Mouse (Mus musculus): ENCODE data around the gene Dusp5. TPM values are rescaled to one million over a fixed set of nuclear protein-coding genes. Genes with fewer than 3 reads are reported as not detected.

Dusp5 gene
- polyA plus RNA-seq (2015; fragmentation: Nextera tagmentation; extraction: Ambion mirVana), result 2.6 and 2.8 TPM in 2 replicates

GRCm38 (mm10) chr19:53528752-53529454, at the start of gene Dusp5:
TSS of gene Dusp5 (plus strand) at chr19:53529109.
- DNase-seq (peak; percentile 91), ATAC-seq (ENCODE audit: low read depth) (peak; percentile 90)
- peaks cover 38% of the 10 kb centered on the region for H3K4me1 ChIP-seq (replicated peaks)
- peaks cover 57% of the 10 kb centered on the region for H3K27me3 ChIP-seq
- peak within 1 kb of the TSS; percentile 66 for H3K4me3 ChIP-seq (replicated peaks)
- no peak within 1 kb of the TSS for H3K27ac ChIP-seq
- H3K4me2 ChIP-seq, result peak within 1 kb of the TSS; percentile 83
- H3K36me3 ChIP-seq, result no peaks in the 10 kb centered on the region
- under 1% methylated on average over 84 of the region's 84 CpGs for WGBS (ENCODE audit: insufficient replicate concordance)
- peak within 1 kb of the TSS; percentile 69 for H3K9ac ChIP-seq
- H3K9me3 ChIP-seq (replicated peaks), result no peaks in the 10 kb centered on the region

GRCm38 (mm10) chr19:53479590-53479989, 49.3 kb upstream of the Dusp5 start:
- Histone ChIP-seq H3K9ac (no peak overlapping the region), H3K9me3 (replicated peaks) (no peaks in the 10 kb centered on the region), H3K4me3 (replicated peaks) (no peak overlapping the region), H3K27me3 (no peaks in the 10 kb centered on the region), H3K4me2 (no peak overlapping the region), H3K4me1 (replicated peaks) (peaks cover 10% of the 10 kb centered on the region), H3K36me3 (no peaks in the 10 kb centered on the region), H3K27ac (no peak overlapping the region)
- no peak for DNase-seq
- 17% methylated on average over 8 of the region's 8 CpGs for WGBS (ENCODE audit: insufficient replicate concordance)
- no peak for ATAC-seq (ENCODE audit: low read depth)

GRCm38 (mm10) chr19:53482093-53482492, 46.8 kb upstream of the Dusp5 start:
- H3K4me1 ChIP-seq (replicated peaks), result peaks cover 2% of the 10 kb centered on the region
- DNase-seq, result no peak
- H3K36me3 ChIP-seq, result no peaks in the 10 kb centered on the region
- no peak overlapping the region for H3K4me2 ChIP-seq
- H3K27ac ChIP-seq, result no peak overlapping the region
- no peaks in the 10 kb centered on the region for H3K9me3 ChIP-seq (replicated peaks)
- H3K9ac ChIP-seq, result no peak overlapping the region
- ATAC-seq (ENCODE audit: low read depth), result no peak
- H3K27me3 ChIP-seq, result no peaks in the 10 kb centered on the region
- no peak overlapping the region for H3K4me3 ChIP-seq (replicated peaks)
- WGBS (ENCODE audit: insufficient replicate concordance), result 38% methylated on average over 6 of the region's 6 CpGs

- ATAC-seq (ENCODE audit: low read depth) (no peak), DNase-seq (no peak)
- no peaks in the 10 kb centered on the region for H3K27me3 ChIP-seq
- H3K9me3 ChIP-seq (replicated peaks), result no peaks in the 10 kb centered on the region
- 62% methylated on average over 5 of the region's 5 CpGs for WGBS (ENCODE audit: insufficient replicate concordance)
- no peak overlapping the region for H3K4me2 ChIP-seq
- H3K4me1 ChIP-seq (replicated peaks), result no peaks in the 10 kb centered on the region
- H3K36me3 ChIP-seq, result no peaks in the 10 kb centered on the region
- no peak overlapping the region for H3K4me3 ChIP-seq (replicated peaks)
- no peak overlapping the region for H3K27ac ChIP-seq
- no peak overlapping the region for H3K9ac ChIP-seq
Measured at GRCm38 (mm10) chr19:53482527-53482926, 46.4 kb upstream of the Dusp5 start.

- Histone ChIP-seq H3K9me3 (replicated peaks) (no peaks in the 10 kb centered on the region), H3K9ac (no peak overlapping the region), H3K4me3 (replicated peaks) (no peak overlapping the region), H3K4me1 (replicated peaks) (no peaks in the 10 kb centered on the region), H3K27ac (no peak overlapping the region), H3K36me3 (no peaks in the 10 kb centered on the region), H3K27me3 (no peaks in the 10 kb centered on the region), H3K4me2 (no peak overlapping the region)
- DNase-seq (no peak), ATAC-seq (ENCODE audit: low read depth) (no peak)
- 74% methylated on average over 8 of the region's 8 CpGs for WGBS (ENCODE audit: insufficient replicate concordance)
Measured at GRCm38 (mm10) chr19:53483984-53484383, 44.9 kb upstream of the Dusp5 start.

GRCm38 (mm10) chr19:53484918-53485317, 44.0 kb upstream of the Dusp5 start:
- H3K4me2 ChIP-seq, result no peak overlapping the region
- WGBS (ENCODE audit: insufficient replicate concordance), result 61% methylated on average over 3 of the region's 3 CpGs
- no peaks in the 10 kb centered on the region for H3K27me3 ChIP-seq
- no peak for DNase-seq
- H3K4me1 ChIP-seq (replicated peaks), result no peaks in the 10 kb centered on the region
- no peaks in the 10 kb centered on the region for H3K9me3 ChIP-seq (replicated peaks)
- ATAC-seq (ENCODE audit: low read depth), result no peak
- H3K9ac ChIP-seq, result no peak overlapping the region
- H3K27ac ChIP-seq, result no peak overlapping the region
- no peak overlapping the region for H3K4me3 ChIP-seq (replicated peaks)
- no peaks in the 10 kb centered on the region for H3K36me3 ChIP-seq

- 71% methylated on average over 12 of the region's 12 CpGs for WGBS (ENCODE audit: insufficient replicate concordance)
- Histone ChIP-seq H3K9ac (no peak overlapping the region), H3K9me3 (replicated peaks) (no peaks in the 10 kb centered on the region)
Measured at GRCm38 (mm10) chr19:53489187-53489586, 39.7 kb upstream of the Dusp5 start.

GRCm38 (mm10) chr19:53489910-53490309, 39.0 kb upstream of the Dusp5 start:
- H3K36me3 ChIP-seq, result no peaks in the 10 kb centered on the region
- no peak overlapping the region for H3K9ac ChIP-seq
- DNase-seq, result no peak
- no peak overlapping the region for H3K4me2 ChIP-seq
- ATAC-seq (ENCODE audit: low read depth), result no peak
- H3K9me3 ChIP-seq (replicated peaks), result no peaks in the 10 kb centered on the region
- peaks cover 12% of the 10 kb centered on the region; the same call in 1 of the 2 replicates for H3K4me1 ChIP-seq (replicated peaks)
- H3K27ac ChIP-seq, result no peak overlapping the region
- H3K27me3 ChIP-seq, result no peaks in the 10 kb centered on the region
- 67% methylated on average over 1 of the region's 1 CpGs for WGBS (ENCODE audit: insufficient replicate concordance)
- H3K4me3 ChIP-seq (replicated peaks), result no peak overlapping the region

More at GRCm38 (mm10) chr19:53489187-53489586, 39.7 kb upstream of the Dusp5 start:
- Histone ChIP-seq H3K4me3 (replicated peaks) (no peak overlapping the region), H3K27me3 (no peaks in the 10 kb centered on the region), H3K36me3 (no peaks in the 10 kb centered on the region), H3K4me1 (replicated peaks) (peaks cover 12% of the 10 kb centered on the region; the same call in 1 of the 2 replicates), H3K4me2 (no peak overlapping the region), H3K27ac (no peak overlapping the region)
- ATAC-seq (ENCODE audit: low read depth) (no peak), DNase-seq (no peak)

- Histone ChIP-seq H3K36me3 (no peaks in the 10 kb centered on the region), H3K27me3 (no peaks in the 10 kb centered on the region), H3K9ac (no peak overlapping the region), H3K4me3 (replicated peaks) (no peak overlapping the region), H3K27ac (no peak overlapping the region), H3K4me1 (replicated peaks) (peaks cover 12% of the 10 kb centered on the region; the same call in 1 of the 2 replicates), H3K9me3 (replicated peaks) (no peaks in the 10 kb centered on the region), H3K4me2 (no peak overlapping the region)
- ATAC-seq (ENCODE audit: low read depth) (no peak), DNase-seq (no peak)
- WGBS (ENCODE audit: insufficient replicate concordance), result 65% methylated on average over 8 of the region's 8 CpGs
Measured at GRCm38 (mm10) chr19:53490898-53491297, 38.0 kb upstream of the Dusp5 start.

GRCm38 (mm10) chr19:53492528-53492927, 36.4 kb upstream of the Dusp5 start:
- no peak overlapping the region for H3K9ac ChIP-seq
- no peak overlapping the region for H3K4me2 ChIP-seq
- H3K4me3 ChIP-seq (replicated peaks), result no peak overlapping the region
- peak; percentile 62; the same call in 1 of the 2 replicates for ATAC-seq (ENCODE audit: low read depth)
- 34% methylated on average over 4 of the region's 4 CpGs for WGBS (ENCODE audit: insufficient replicate concordance)
- H3K4me1 ChIP-seq (replicated peaks), result peaks cover 12% of the 10 kb centered on the region; the same call in 1 of the 2 replicates
- H3K27me3 ChIP-seq, result no peaks in the 10 kb centered on the region
- H3K9me3 ChIP-seq (replicated peaks), result no peaks in the 10 kb centered on the region
- DNase-seq, result peak; percentile 24
- no peak overlapping the region for H3K27ac ChIP-seq
- H3K36me3 ChIP-seq, result no peaks in the 10 kb centered on the region

GRCm38 (mm10) chr19:53493866-53494265, 35.0 kb upstream of the Dusp5 start:
- DNase-seq, result no peak
- H3K27me3 ChIP-seq, result no peaks in the 10 kb centered on the region
- H3K27ac ChIP-seq, result no peak overlapping the region
- no peaks in the 10 kb centered on the region for H3K9me3 ChIP-seq (replicated peaks)
- H3K9ac ChIP-seq, result no peak overlapping the region
- no peaks in the 10 kb centered on the region for H3K36me3 ChIP-seq
- no peak overlapping the region for H3K4me2 ChIP-seq
- 77% methylated on average over 5 of the region's 5 CpGs for WGBS (ENCODE audit: insufficient replicate concordance)
- H3K4me1 ChIP-seq (replicated peaks), result peaks cover 12% of the 10 kb centered on the region; the same call in 1 of the 2 replicates
- no peak overlapping the region for H3K4me3 ChIP-seq (replicated peaks)
- ATAC-seq (ENCODE audit: low read depth), result no peak

- peaks cover 7% of the 10 kb centered on the region; the same call in 1 of the 2 replicates for H3K4me1 ChIP-seq (replicated peaks)
- H3K4me3 ChIP-seq (replicated peaks), result no peak overlapping the region
- no peak overlapping the region for H3K9ac ChIP-seq
- no peak for DNase-seq
- 67% methylated on average over 3 of the region's 3 CpGs for WGBS (ENCODE audit: insufficient replicate concordance)
- H3K27ac ChIP-seq, result no peak overlapping the region
- H3K4me2 ChIP-seq, result no peak overlapping the region
- no peaks in the 10 kb centered on the region for H3K9me3 ChIP-seq (replicated peaks)
- no peaks in the 10 kb centered on the region for H3K27me3 ChIP-seq
- no peaks in the 10 kb centered on the region for H3K36me3 ChIP-seq
- no peak for ATAC-seq (ENCODE audit: low read depth)
Measured at GRCm38 (mm10) chr19:53497910-53498309, 31.0 kb upstream of the Dusp5 start.

All from liver, embryonic 13.5 days (tissue).